Mouse (Mus musculus) forebrain, embryonic 12.5 days (tissue): ENCODE measurements around the gene Arhgap42. TPM values are rescaled to one million over a fixed set of nuclear protein-coding genes. Genes with fewer than 3 reads are reported as not detected.

ENCODE experiments used
- ATAC-seq: fragments of 200-750 bp; cut with Nextera tagmentation; 2 replicates; pipeline ENCODE4 v1.8.0; 2017; ENCODE audit warnings: moderate TSS enrichment; ENCODE audit not compliant: low FRiP score
- H3K27ac ChIP-seq: fragments of 300-500 bp; sonication (generic); 2 replicates; pipeline ENCODE4 v1.5.1; 2016; ENCODE audit warnings: mild to moderate bottlenecking
- H3K27me3 ChIP-seq: fragments of 300-500 bp; sonication (generic); 2 replicates; pipeline ENCODE4 v1.6.1; 2016; ENCODE audit warnings: mild to moderate bottlenecking
- H3K36me3 ChIP-seq: fragments of 300-500 bp; sonication (generic); replicated peaks from 2 replicates; pipeline ENCODE4 v1.6.1; 2016; ENCODE audit warnings: mild to moderate bottlenecking
- H3K4me1 ChIP-seq: fragments of 300-500 bp; sonication (generic); 2 replicates; pipeline ENCODE4 v1.6.1; 2016
- H3K4me2 ChIP-seq: fragments of 300-500 bp; sonication (generic); 2 replicates; pipeline ENCODE4 v1.6.1; 2016; ENCODE audit warnings: mild to moderate bottlenecking, moderate library complexity
- H3K4me3 ChIP-seq: fragments of 300-500 bp; sonication (generic); replicated peaks from 2 replicates; pipeline ENCODE4 v1.5.1; 2016; ENCODE audit warnings: mild to moderate bottlenecking
- H3K9ac ChIP-seq: fragments of 300-500 bp; sonication (generic); 2 replicates; pipeline ENCODE4 v1.6.1; 2016; ENCODE audit warnings: mild to moderate bottlenecking
- H3K9me3 ChIP-seq: fragments of 300-500 bp; sonication (generic); 2 replicates; pipeline ENCODE4 v1.6.1; 2016
- WGBS: fragments of 180-500 bp; shearing (Covaris S2); methylation state at CpG from one replicate; pipeline ENCODE4 v1.1.7; 2016; 5-methylcytosine and 5-hydroxymethylcytosine counted together
- polyA plus RNA-seq: library from polyadenylated mRNA; unstranded; fragments of >200 nt; fragmentation: Nextera tagmentation; extraction: Ambion mirVana; gene quantifications from 2 replicates; pipeline ENCODE4 v1.2.1, GENCODE M21; 2016

Arhgap42 gene
- polyA plus RNA-seq, 1 experiment from 2014 or later = 26.0 TPM

- Histone ChIP-seq H3K9ac (no peak overlapping the region), H3K27me3 (no peaks in the 10 kb centered on the region), H3K36me3 (no peaks in the 10 kb centered on the region), H3K9me3 (no peaks in the 10 kb centered on the region), H3K27ac (no peak overlapping the region), H3K4me2 (no peak overlapping the region), H3K4me3 (no peak overlapping the region), H3K4me1 (no peaks in the 10 kb centered on the region)
- no peak for ATAC-seq
- 29% methylated on average over 3 of the region's 3 CpGs for WGBS
Measured at GRCm38 (mm10) chr9:9229662-9230061, 9.2 kb downstream of the Arhgap42 start.

- H3K4me3 ChIP-seq = no peak overlapping the region
- ATAC-seq = no peak
- WGBS = 85% methylated on average over 1 of the region's 1 CpGs
- H3K36me3 ChIP-seq = no peaks in the 10 kb centered on the region
- no peaks in the 10 kb centered on the region for H3K27me3 ChIP-seq
- no peaks in the 10 kb centered on the region for H3K4me1 ChIP-seq
- no peaks in the 10 kb centered on the region for H3K9me3 ChIP-seq
- H3K4me2 ChIP-seq = no peak overlapping the region
- H3K27ac ChIP-seq = no peak overlapping the region
- H3K9ac ChIP-seq = no peak overlapping the region
Measured at GRCm38 (mm10) chr9:9224837-9225236, 14.1 kb downstream of the Arhgap42 start.

GRCm38 (mm10) chr9:9223384-9223783, 15.5 kb downstream of the Arhgap42 start:
- H3K9me3 ChIP-seq = no peaks in the 10 kb centered on the region
- no peak overlapping the region for H3K27ac ChIP-seq
- H3K4me1 ChIP-seq = no peaks in the 10 kb centered on the region
- H3K27me3 ChIP-seq = no peaks in the 10 kb centered on the region
- no peak for ATAC-seq
- no peaks in the 10 kb centered on the region for H3K36me3 ChIP-seq
- 58% methylated on average over 3 of the region's 3 CpGs for WGBS
- H3K4me3 ChIP-seq = no peak overlapping the region
- H3K9ac ChIP-seq = no peak overlapping the region
- no peak overlapping the region for H3K4me2 ChIP-seq

- Histone ChIP-seq H3K9ac (no peak overlapping the region), H3K27ac (no peak overlapping the region), H3K9me3 (no peaks in the 10 kb centered on the region), H3K4me2 (no peak overlapping the region), H3K4me3 (no peak overlapping the region), H3K27me3 (no peaks in the 10 kb centered on the region), H3K4me1 (no peaks in the 10 kb centered on the region), H3K36me3 (no peaks in the 10 kb centered on the region)
- ATAC-seq = no peak
- WGBS = 89% methylated on average over 3 of the region's 3 CpGs
Measured at GRCm38 (mm10) chr9:9221950-9222486, 16.9 kb downstream of the Arhgap42 start.

- Histone ChIP-seq H3K27ac (no peak overlapping the region), H3K36me3 (no peaks in the 10 kb centered on the region), H3K27me3 (no peaks in the 10 kb centered on the region), H3K9ac (no peak overlapping the region), H3K9me3 (no peaks in the 10 kb centered on the region), H3K4me2 (no peak overlapping the region), H3K4me3 (no peak overlapping the region), H3K4me1 (no peaks in the 10 kb centered on the region)
- ATAC-seq = no peak
- 84% methylated on average over 4 of the region's 4 CpGs for WGBS
Measured at GRCm38 (mm10) chr9:9221185-9221584, 17.7 kb downstream of the Arhgap42 start.

GRCm38 (mm10) chr9:9218301-9218700, 20.6 kb downstream of the Arhgap42 start:
- Histone ChIP-seq H3K4me3 (no peak overlapping the region), H3K9ac (no peak overlapping the region), H3K36me3 (no peaks in the 10 kb centered on the region), H3K27ac (no peak overlapping the region), H3K4me2 (no peak overlapping the region), H3K4me1 (peaks cover 8% of the 10 kb centered on the region; the same call in 1 of the 2 replicates), H3K9me3 (no peaks in the 10 kb centered on the region), H3K27me3 (no peaks in the 10 kb centered on the region)
- ATAC-seq = no peak
- 85% methylated on average over 2 of the region's 2 CpGs for WGBS

GRCm38 (mm10) chr9:9214849-9215248, 24.1 kb downstream of the Arhgap42 start:
- no peak overlapping the region for H3K9ac ChIP-seq
- no peaks in the 10 kb centered on the region for H3K9me3 ChIP-seq
- H3K4me3 ChIP-seq = no peak overlapping the region
- no peak overlapping the region for H3K4me2 ChIP-seq
- peaks cover 8% of the 10 kb centered on the region; the same call in 1 of the 2 replicates for H3K4me1 ChIP-seq
- ATAC-seq = no peak
- no peak overlapping the region for H3K27ac ChIP-seq
- H3K36me3 ChIP-seq = no peaks in the 10 kb centered on the region
- 69% methylated on average over 5 of the region's 5 CpGs for WGBS
- no peaks in the 10 kb centered on the region for H3K27me3 ChIP-seq

- ATAC-seq = no peak
- no peaks in the 10 kb centered on the region for H3K36me3 ChIP-seq
- H3K9ac ChIP-seq = no peak overlapping the region
- no peaks in the 10 kb centered on the region for H3K27me3 ChIP-seq
- no peak overlapping the region for H3K27ac ChIP-seq
- H3K9me3 ChIP-seq = no peaks in the 10 kb centered on the region
- H3K4me3 ChIP-seq = no peak overlapping the region
- H3K4me2 ChIP-seq = no peak overlapping the region
- peaks cover 8% of the 10 kb centered on the region; the same call in 1 of the 2 replicates for H3K4me1 ChIP-seq
Measured at GRCm38 (mm10) chr9:9214296-9214695, 24.6 kb downstream of the Arhgap42 start.

- H3K9ac ChIP-seq = no peak overlapping the region
- no peaks in the 10 kb centered on the region for H3K27me3 ChIP-seq
- peaks cover 8% of the 10 kb centered on the region; the same call in 1 of the 2 replicates for H3K4me1 ChIP-seq
- H3K36me3 ChIP-seq = no peaks in the 10 kb centered on the region
- ATAC-seq = no peak
- no peaks in the 10 kb centered on the region for H3K9me3 ChIP-seq
- 90% methylated on average over 3 of the region's 3 CpGs for WGBS
- no peak overlapping the region for H3K4me2 ChIP-seq
- H3K27ac ChIP-seq = no peak overlapping the region
- H3K4me3 ChIP-seq = no peak overlapping the region
Measured at GRCm38 (mm10) chr9:9211411-9212087, 27.4 kb downstream of the Arhgap42 start.

GRCm38 (mm10) chr9:9210464-9210863, 28.4 kb downstream of the Arhgap42 start:
- no peaks in the 10 kb centered on the region for H3K36me3 ChIP-seq
- WGBS = 99% methylated on average over 2 of the region's 2 CpGs
- peaks cover 8% of the 10 kb centered on the region; the same call in 1 of the 2 replicates for H3K4me1 ChIP-seq

GRCm38 (mm10) chr9:9208205-9208604, 30.7 kb downstream of the Arhgap42 start:
- H3K27ac ChIP-seq = no peak overlapping the region
- ATAC-seq = no peak
- no peaks in the 10 kb centered on the region for H3K4me1 ChIP-seq
- H3K27me3 ChIP-seq = no peaks in the 10 kb centered on the region
- H3K9me3 ChIP-seq = no peaks in the 10 kb centered on the region
- no peak overlapping the region for H3K4me2 ChIP-seq
- H3K4me3 ChIP-seq = no peak overlapping the region
- H3K9ac ChIP-seq = no peak overlapping the region
- H3K36me3 ChIP-seq = no peaks in the 10 kb centered on the region

More at GRCm38 (mm10) chr9:9210464-9210863, 28.4 kb downstream of the Arhgap42 start:
- Histone ChIP-seq H3K27me3 (no peaks in the 10 kb centered on the region), H3K4me2 (no peak overlapping the region), H3K9me3 (no peaks in the 10 kb centered on the region), H3K9ac (no peak overlapping the region), H3K27ac (no peak overlapping the region), H3K4me3 (no peak overlapping the region)
- no peak for ATAC-seq

GRCm38 (mm10) chr9:9207251-9207650, 31.6 kb downstream of the Arhgap42 start:
- WGBS = 81% methylated on average over 4 of the region's 4 CpGs
- no peak for ATAC-seq
- Histone ChIP-seq H3K9me3 (no peaks in the 10 kb centered on the region), H3K4me3 (no peak overlapping the region), H3K9ac (no peak overlapping the region), H3K36me3 (no peaks in the 10 kb centered on the region), H3K4me2 (no peak overlapping the region), H3K27me3 (no peaks in the 10 kb centered on the region), H3K27ac (no peak overlapping the region), H3K4me1 (no peaks in the 10 kb centered on the region)

GRCm38 (mm10) chr9:9200827-9201388, 38.0 kb downstream of the Arhgap42 start:
- no peaks in the 10 kb centered on the region for H3K36me3 ChIP-seq
- H3K27me3 ChIP-seq = no peaks in the 10 kb centered on the region

More at GRCm38 (mm10) chr9:9200827-9201388, 38.0 kb downstream of the Arhgap42 start:
- H3K4me1 ChIP-seq = peaks cover 11% of the 10 kb centered on the region
- no peak overlapping the region for H3K9ac ChIP-seq
- 80% methylated on average over 8 of the region's 8 CpGs for WGBS
- H3K4me3 ChIP-seq = no peak overlapping the region
- ATAC-seq = no peak
- no peak overlapping the region for H3K27ac ChIP-seq
- H3K9me3 ChIP-seq = no peaks in the 10 kb centered on the region
- H3K4me2 ChIP-seq = no peak overlapping the region
